Mouse (Mus musculus) bone marrow, adult 2 months (tissue): ENCODE results near the gene Jpt2. TPM values are rescaled to one million over a fixed set of nuclear protein-coding genes. Genes with fewer than 3 reads are reported as not detected.
A peak's percentile ranks its signal among the peaks of the same experiment; 100 is the strongest.

Source experiments
- H3K27ac ChIP-seq: fragments of 200-500 bp; 2 replicates; pipeline ENCODE4 v1.5.1; 2012; ENCODE audit warnings: low read depth, mild to moderate bottlenecking, control low read depth, inconsistent platforms, low read length; ENCODE audit not compliant: control insufficient read depth, poor library complexity, insufficient read depth
- H3K4me1 ChIP-seq: fragments of 200-500 bp; 2 replicates; pipeline ENCODE4 v1.6.1; 2011; ENCODE audit warnings: low read length; ENCODE audit not compliant: control insufficient read depth, insufficient read depth
- H3K4me3 ChIP-seq: fragments of 200-500 bp; replicated peaks from 2 replicates; pipeline ENCODE3; 2011; ENCODE audit warnings: mild to moderate bottlenecking, low read depth, low read length, control low read depth; ENCODE audit not compliant: control insufficient read depth
- CTCF ChIP-seq: fragments of 200-500 bp; IDR thresholded peaks from 2 replicates; pipeline ENCODE4 v1.5.1; 2011; ENCODE audit warnings: low read length, control low read depth; ENCODE audit not compliant: control insufficient read depth, insufficient read depth
- POLR2A ChIP-seq: fragments of 200-500 bp; IDR thresholded peaks from 2 replicates; pipeline ENCODE4 v1.6.1; 2011; ENCODE audit warnings: low read depth, mild to moderate bottlenecking, control low read depth, low read length, borderline replicate concordance; ENCODE audit not compliant: control insufficient read depth
- WGBS: fragments of 180-500 bp; shearing (Covaris S2); methylation state at CpG from one replicate; pipeline ENCODE4 v1.1.7; 2018; 5-methylcytosine and 5-hydroxymethylcytosine counted together
- polyA plus RNA-seq: library from polyadenylated mRNA; stranded (reverse); fragments of >200 nt; gene quantifications from 2 replicates; pipeline ENCODE4 v1.2.4, GENCODE M21; 2011; ENCODE audit warnings: low replicate concordance; ENCODE audit not compliant: missing spikeins, insufficient read depth, insufficient read length

The Jpt2 gene
- polyA plus RNA-seq, 1 experiment, result 31.5 TPM

DNA sequence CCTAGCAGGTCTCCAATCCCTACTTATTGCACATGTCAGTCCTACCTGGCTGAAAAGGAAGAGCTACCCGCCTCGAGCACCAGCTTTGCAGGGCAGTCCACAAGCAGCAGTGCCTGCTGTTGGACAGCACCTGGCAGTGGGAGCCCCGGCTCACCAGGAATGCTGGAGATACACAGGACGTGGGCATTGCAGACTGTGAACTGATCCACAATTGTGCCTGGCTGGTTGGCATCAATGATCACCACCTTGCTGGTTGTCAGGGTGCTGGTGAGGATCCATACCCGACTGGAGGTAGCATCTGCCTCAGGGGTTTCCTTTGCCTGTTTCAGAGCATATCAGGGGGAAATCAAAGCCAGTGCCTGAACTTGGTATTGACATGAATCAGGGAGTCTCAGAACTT, 58.4 kb downstream of the Jpt2 start:
- 84% methylated on average over 5 of the region's 5 CpGs for WGBS
- Histone ChIP-seq H3K27ac (peak overlapping the region; percentile 39), H3K4me1 (peaks cover 4% of the 10 kb centered on the region; the same call in 1 of the 2 replicates), H3K4me3 (no peak overlapping the region)
- TF ChIP-seq CTCF (no peak), POLR2A (no peak)

GRCm38 (mm10) chr17:24900014-24900413, 60.5 kb downstream of the Jpt2 start:
- Histone ChIP-seq H3K27ac (no peak overlapping the region), H3K4me1 (peaks cover 4% of the 10 kb centered on the region; the same call in 1 of the 2 replicates), H3K4me3 (no peak overlapping the region)
- TF ChIP-seq CTCF (no peak), POLR2A (no peak)
- 94% methylated on average over 6 of the region's 6 CpGs for WGBS

GRCm38 (mm10) chr17:24899153-24899552, 61.3 kb downstream of the Jpt2 start:
- TF ChIP-seq CTCF, result 0 out of 2 replicates have a peak, but pooled peaks have one; percentile 1
- TF ChIP-seq POLR2A, result no peak
- 85% methylated on average over 5 of the region's 5 CpGs for WGBS
- peaks cover 4% of the 10 kb centered on the region; the same call in 1 of the 2 replicates for H3K4me1 ChIP-seq
- no peak overlapping the region for H3K27ac ChIP-seq
- no peak overlapping the region for H3K4me3 ChIP-seq

GRCm38 (mm10) chr17:24898041-24898854, 62.2 kb downstream of the Jpt2 start:
- 82% methylated on average over 4 of the region's 4 CpGs for WGBS
- peaks cover 3% of the 10 kb centered on the region; the same call in 1 of the 2 replicates for H3K4me1 ChIP-seq
- no peak overlapping the region for H3K4me3 ChIP-seq
- TF ChIP-seq CTCF, result no peak
- TF ChIP-seq POLR2A, result no peak
- no peak overlapping the region; the same call in 1 of the 2 replicates for H3K27ac ChIP-seq

DNA sequence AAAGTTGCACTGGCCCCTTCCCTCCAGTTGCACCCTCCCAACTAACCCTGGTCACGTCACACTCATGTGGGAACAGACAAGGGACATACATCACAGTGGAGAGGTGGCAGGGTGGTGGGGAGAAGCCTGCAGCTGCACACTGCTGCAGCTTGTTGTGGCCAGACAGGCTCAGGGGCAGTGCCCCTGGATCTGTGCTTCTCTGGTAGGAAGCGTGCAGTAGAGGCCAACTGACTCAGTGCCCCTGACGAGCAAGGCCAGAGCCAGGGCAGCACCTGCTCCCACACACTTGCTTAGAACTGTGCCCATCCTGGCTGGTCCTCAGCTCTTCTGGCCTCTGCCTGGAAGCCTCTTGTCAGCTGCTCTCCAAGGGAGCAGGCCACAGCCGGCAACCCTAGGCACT, 62.9 kb downstream of the Jpt2 start:
- 89% methylated on average over 4 of the region's 4 CpGs for WGBS
- Histone ChIP-seq H3K27ac (peak overlapping the region; percentile 24; the same call in 1 of the 2 replicates), H3K4me1 (peaks cover 3% of the 10 kb centered on the region; the same call in 1 of the 2 replicates), H3K4me3 (peak overlapping the region; percentile 36)
- no peak for TF ChIP-seq CTCF
- TF ChIP-seq POLR2A, result no peak

- H3K4me1 ChIP-seq, result no peaks in the 10 kb centered on the region; the same call in 1 of the 2 replicates
- peak overlapping the region; percentile 80 for H3K4me3 ChIP-seq
- H3K27ac ChIP-seq, result peak overlapping the region; percentile 83
- TF ChIP-seq CTCF (no peak), POLR2A (no peak)
- WGBS, result 52% methylated on average over 11 of the region's 11 CpGs
Observed at GRCm38 (mm10) chr17:24896993-24897269, 63.6 kb downstream of the Jpt2 start.

DNA sequence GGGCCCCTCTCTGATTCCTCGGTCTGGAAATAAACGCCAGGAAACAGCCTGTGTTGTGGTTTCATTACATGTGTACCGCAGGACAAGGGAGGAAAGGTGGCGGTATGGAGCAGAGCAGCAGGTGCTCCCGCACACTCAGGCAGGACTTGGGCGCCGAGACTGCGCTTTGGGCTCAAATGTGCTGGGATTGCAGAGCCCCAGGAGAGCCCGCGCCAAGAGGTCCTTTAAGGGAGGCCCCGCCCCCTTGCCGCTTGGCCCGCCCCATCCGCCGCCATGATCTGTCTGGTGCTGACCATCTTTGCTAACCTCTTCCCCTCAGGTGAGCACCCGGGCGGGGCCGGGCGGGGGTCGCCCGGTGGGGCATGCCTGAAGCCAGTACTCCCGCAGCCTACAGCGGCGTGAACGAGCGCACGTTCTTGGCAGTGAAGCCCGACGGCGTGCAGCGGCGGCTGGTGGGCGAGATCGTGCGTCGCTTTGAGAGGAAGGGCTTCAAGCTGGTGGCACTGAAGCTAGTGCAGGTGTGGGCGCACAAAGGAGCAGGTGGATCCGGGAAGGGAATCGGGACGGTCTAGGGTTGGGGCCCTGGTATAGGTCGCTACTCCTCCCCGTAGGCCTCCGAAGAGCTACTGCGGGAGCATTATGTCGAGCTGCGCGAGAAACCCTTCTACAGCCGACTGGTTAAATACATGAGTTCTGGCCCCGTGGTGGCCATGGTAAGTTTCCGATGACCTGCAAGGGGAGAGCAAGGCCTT, 64.1 kb downstream of the Jpt2 start, which contains the start of gene Nme3:
Gene Nme3 (plus strand): TSS at position 260 of the 752 bp plus-strand sequence.
- peak within 1 kb of the TSS; percentile 80 for H3K4me3 ChIP-seq
- TF ChIP-seq POLR2A, result peak; percentile 47; the same call in 1 of the 2 replicates
- TF ChIP-seq CTCF, result no peak
- peak within 1 kb of the TSS; percentile 83 for H3K27ac ChIP-seq
- no peaks in the 10 kb centered on the region; the same call in 1 of the 2 replicates for H3K4me1 ChIP-seq
- WGBS, result 2% methylated on average over 50 of the region's 50 CpGs
